Mouse (Mus musculus): ENCODE measurements around the gene Hist1h2ad.

The Hist1h2ad gene

GRCm38 (mm10) chr13:23622175-23622671 lies 48.0 kb downstream of the Hist1h2ad start, which contains the start of gene Hist1h1e:
Hist1h1e (minus strand) TSS chr13:23622558.
- peak; percentile 83 for DNase-seq (ENCODE audit: low read depth)

GRCm38 (mm10) chr13:23622861-23623450 lies 48.8 kb downstream of the Hist1h2ad start:
- no peak for DNase-seq (ENCODE audit: low read depth)

All from naive thymus-derived CD4-positive, alpha-beta T cell, adult 2 months (primary cell).